Mouse (Mus musculus) heart, postnatal 36 days (tissue): ENCODE results near the gene Tmem191c. TPM values are rescaled to one million over a fixed set of nuclear protein-coding genes. Genes with fewer than 3 reads are reported as not detected.

Experiments used
- DNase-seq, 2 experiments: peaks; one replicate each; pipeline ENCODE4 v3.0.0; 2021 to 2022
- intact Hi-C: fragments of 180-260 bp; cut with DNase I; formaldehyde crosslinking; loops from one replicate; pipeline ENCODE4 v1.15.1; 2025
- total RNA-seq, 2 experiments: library from RNA; stranded (reverse); gene quantifications; 2 replicates each; pipeline ENCODE4 v1.2.3; 2021

Tmem191c gene
- total RNA-seq, 2 experiments from 2014 or later = 2.1 to 2.4 TPM

- intact Hi-C loops = no loop called here
- DNase-seq = no peak
Observed at GRCm38 (mm10) chr16:17258917-17259316, 17.0 kb upstream of the Tmem191c start.

GRCm38 (mm10) chr16:17261341-17261740, 14.5 kb upstream of the Tmem191c start:
- intact Hi-C loops = no loop called here
- no peak for DNase-seq

GRCm38 (mm10) chr16:17266113-17266512, 9.8 kb upstream of the Tmem191c start:
- DNase-seq = no peak
- intact Hi-C loops = no loop called here

GRCm38 (mm10) chr16:17267937-17268336, 7.9 kb upstream of the Tmem191c start:
- DNase-seq = no peak
- intact Hi-C loops = no loop called here

GRCm38 (mm10) chr16:17269872-17270271, 6.0 kb upstream of the Tmem191c start:
- intact Hi-C loops = loop anchor here (2.0 to 10.0 kb wide), 3 partner anchors 35 to 345 kb away; partner anchors contain the start of gene Ydjc
- no peak for DNase-seq

- intact Hi-C loops = loop anchor here (1.0 to 10.0 kb wide), 4 partner anchors 36 to 346 kb away; partner anchors contain the start of gene Ydjc
- DNase-seq = peak; percentile 44 to 66
Observed at GRCm38 (mm10) chr16:17271124-17271523, 4.8 kb upstream of the Tmem191c start.

- intact Hi-C loops = loop anchor here (1.0 to 10.0 kb wide), 4 partner anchors 37 to 347 kb away; partner anchors contain the start of gene Ydjc
- DNase-seq = no peak
Observed at GRCm38 (mm10) chr16:17271856-17272255, 4.0 kb upstream of the Tmem191c start.

- intact Hi-C loops = loop anchor here (1.0 to 10.0 kb wide), 3 partner anchors 66 to 352 kb away; partner anchors contain the start of gene Sdf2l1
- peak; percentile 93 to 95 for DNase-seq
Observed at GRCm38 (mm10) chr16:17276164-17277151, 581 bp downstream of the Tmem191c start.

GRCm38 (mm10) chr16:17277342-17278211, 1.7 kb downstream of the Tmem191c start:
- peak in 1 of 2 experiments; percentile 10 for DNase-seq
- intact Hi-C loops = loop anchor here (5.0 to 10.0 kb wide), 2 partner anchors 145 to 353 kb away; partner anchors contain the start of gene Sdf2l1

- intact Hi-C loops = no loop called here
- DNase-seq = no peak
Observed at GRCm38 (mm10) chr16:17280471-17280870, 4.6 kb downstream of the Tmem191c start.

- intact Hi-C loops = no loop called here
- no peak for DNase-seq
Observed at GRCm38 (mm10) chr16:17283151-17283550, 7.3 kb downstream of the Tmem191c start.

- intact Hi-C loops = no loop called here
- DNase-seq = no peak
Observed at GRCm38 (mm10) chr16:17287103-17287502, 11.2 kb downstream of the Tmem191c start.

- no peak for DNase-seq
- intact Hi-C loops = loop anchor here (5.0 kb wide), 1 partner anchor 164 kb away; the partner anchor contains the start of gene 2610318N02Rik
Observed at GRCm38 (mm10) chr16:17291016-17291415, 15.1 kb downstream of the Tmem191c start.

- intact Hi-C loops = loop anchor here (5.0 kb wide), 1 partner anchor 165 kb away; the partner anchor contains the start of gene 2610318N02Rik
Observed at GRCm38 (mm10) chr16:17292751-17293150, 16.9 kb downstream of the Tmem191c start.

GRCm38 (mm10) chr16:17300818-17301217, 24.9 kb downstream of the Tmem191c start:
- no peak for DNase-seq
- intact Hi-C loops = no loop called here

More at GRCm38 (mm10) chr16:17292751-17293150, 16.9 kb downstream of the Tmem191c start:
- DNase-seq = peak; percentile 66 to 84

- intact Hi-C loops = no loop called here
- DNase-seq = no peak
Observed at GRCm38 (mm10) chr16:17303521-17304245, 27.8 kb downstream of the Tmem191c start.

GRCm38 (mm10) chr16:17307461-17307860, 31.6 kb downstream of the Tmem191c start:
- DNase-seq = no peak
- intact Hi-C loops = no loop called here

- intact Hi-C loops = no loop called here
Observed at GRCm38 (mm10) chr16:17309036-17309435, 33.2 kb downstream of the Tmem191c start.

GRCm38 (mm10) chr16:17312531-17312930, 36.7 kb downstream of the Tmem191c start:
- intact Hi-C loops = no loop called here
- DNase-seq = no peak

More at GRCm38 (mm10) chr16:17309036-17309435, 33.2 kb downstream of the Tmem191c start:
- no peak for DNase-seq

- intact Hi-C loops = no loop called here
- DNase-seq = no peak
Observed at GRCm38 (mm10) chr16:17316554-17316953, 40.7 kb downstream of the Tmem191c start.
